Mouse (Mus musculus): ENCODE measurements around the gene Dcun1d3. TPM values are rescaled to one million over a fixed set of nuclear protein-coding genes. Genes with fewer than 3 reads are reported as not detected.

Dcun1d3 gene
- total and polyA plus RNA-seq, 3 experiments: 6.5 to 44.8 (median 26.8) TPM

Other genes with a start within 250 kb of the Dcun1d3 start
- not detected for gene Acsm4, start 206.3 kb downstream of the Dcun1d3 start, total RNA-seq (2021)
- not detected in 2 replicates for gene Acsm4, start 206.3 kb downstream of the Dcun1d3 start, polyA plus RNA-seq (2012; rRNA removed)
- gene Thumpd1, start 175.5 kb downstream of the Dcun1d3 start, total RNA-seq (2021): 10 to 100 TPM; 25.8 to 34.1 TPM
- gene Thumpd1, start 175.5 kb downstream of the Dcun1d3 start, polyA plus RNA-seq (2012; rRNA removed): 9.8 and 14.0 TPM in 2 replicates
- gene Acsm3, start 135.4 kb downstream of the Dcun1d3 start, total RNA-seq (2021): 10 to 100 TPM; 48.2 to 53.9 TPM
- gene Acsm3, start 135.4 kb downstream of the Dcun1d3 start, polyA plus RNA-seq (2012; rRNA removed): 2.7 and 4.1 TPM in 2 replicates
- gene Rexo5, start 102.3 kb downstream of the Dcun1d3 start, total RNA-seq (2021): 1 to 10 TPM; 5.9 to 6.5 TPM
- gene Rexo5, start 102.3 kb downstream of the Dcun1d3 start, polyA plus RNA-seq (2012; rRNA removed): 0.49 and 1.5 TPM in 2 replicates
- 1 to 10 TPM; 5.2 to 6.1 TPM for gene Eri2, start 102.2 kb downstream of the Dcun1d3 start, total RNA-seq (2021)
- 0.25 and 0.30 TPM in 2 replicates for gene Eri2, start 102.2 kb downstream of the Dcun1d3 start, polyA plus RNA-seq (2012; rRNA removed)
- gene Lyrm1, start 437 bp downstream of the Dcun1d3 start, total RNA-seq (2021): 10 to 100 TPM; 11.4 to 12.3 TPM
- gene Lyrm1, start 437 bp downstream of the Dcun1d3 start, polyA plus RNA-seq (2012; rRNA removed): 0.38 and 0.83 TPM in 2 replicates
- under 1 TPM; 0.12 to 0.14 TPM for gene Dnah3, start 199.0 kb upstream of the Dcun1d3 start, total RNA-seq (2021)
- gene Dnah3, start 199.0 kb upstream of the Dcun1d3 start, polyA plus RNA-seq (2012; rRNA removed): not detected in 2 replicates
- 100 to 1,000 TPM; 111 to 120 TPM for gene Tmem159, start 206.1 kb upstream of the Dcun1d3 start, total RNA-seq (2021)
- gene Tmem159, start 206.1 kb upstream of the Dcun1d3 start, polyA plus RNA-seq (2012; rRNA removed): 67.0 and 96.3 TPM in 2 replicates
- not detected for gene Zp2, start 249.0 kb upstream of the Dcun1d3 start, total RNA-seq (2021)
- not detected in 2 replicates for gene Zp2, start 249.0 kb upstream of the Dcun1d3 start, polyA plus RNA-seq (2012; rRNA removed)